Mouse (Mus musculus) forebrain, embryonic 12.5 days (tissue): ENCODE data around the gene Gm45837. TPM values are rescaled to one million over a fixed set of nuclear protein-coding genes. Genes with fewer than 3 reads are reported as not detected.

ENCODE experiments used
- ATAC-seq: fragments of 200-750 bp; cut with Nextera tagmentation; 2 replicates; pipeline ENCODE4 v1.8.0; 2017; ENCODE audit warnings: moderate TSS enrichment; ENCODE audit not compliant: low FRiP score
- H3K27ac ChIP-seq: fragments of 300-500 bp; sonication (generic); 2 replicates; pipeline ENCODE4 v1.5.1; 2016; ENCODE audit warnings: mild to moderate bottlenecking
- H3K27me3 ChIP-seq: fragments of 300-500 bp; sonication (generic); 2 replicates; pipeline ENCODE4 v1.6.1; 2016; ENCODE audit warnings: mild to moderate bottlenecking
- H3K36me3 ChIP-seq: fragments of 300-500 bp; sonication (generic); replicated peaks from 2 replicates; pipeline ENCODE4 v1.6.1; 2016; ENCODE audit warnings: mild to moderate bottlenecking
- H3K4me1 ChIP-seq: fragments of 300-500 bp; sonication (generic); 2 replicates; pipeline ENCODE4 v1.6.1; 2016
- H3K4me2 ChIP-seq: fragments of 300-500 bp; sonication (generic); 2 replicates; pipeline ENCODE4 v1.6.1; 2016; ENCODE audit warnings: mild to moderate bottlenecking, moderate library complexity
- H3K4me3 ChIP-seq: fragments of 300-500 bp; sonication (generic); replicated peaks from 2 replicates; pipeline ENCODE4 v1.5.1; 2016; ENCODE audit warnings: mild to moderate bottlenecking
- H3K9ac ChIP-seq: fragments of 300-500 bp; sonication (generic); 2 replicates; pipeline ENCODE4 v1.6.1; 2016; ENCODE audit warnings: mild to moderate bottlenecking
- H3K9me3 ChIP-seq: fragments of 300-500 bp; sonication (generic); 2 replicates; pipeline ENCODE4 v1.6.1; 2016
- WGBS: fragments of 180-500 bp; shearing (Covaris S2); methylation state at CpG from one replicate; pipeline ENCODE4 v1.1.7; 2016; 5-methylcytosine and 5-hydroxymethylcytosine counted together
- polyA plus RNA-seq: library from polyadenylated mRNA; unstranded; fragments of >200 nt; fragmentation: Nextera tagmentation; extraction: Ambion mirVana; gene quantifications from 2 replicates; pipeline ENCODE4 v1.2.1, GENCODE M21; 2016

Gene Gm45837
- polyA plus RNA-seq, 1 experiment from 2014 or later, result not detected

DNA sequence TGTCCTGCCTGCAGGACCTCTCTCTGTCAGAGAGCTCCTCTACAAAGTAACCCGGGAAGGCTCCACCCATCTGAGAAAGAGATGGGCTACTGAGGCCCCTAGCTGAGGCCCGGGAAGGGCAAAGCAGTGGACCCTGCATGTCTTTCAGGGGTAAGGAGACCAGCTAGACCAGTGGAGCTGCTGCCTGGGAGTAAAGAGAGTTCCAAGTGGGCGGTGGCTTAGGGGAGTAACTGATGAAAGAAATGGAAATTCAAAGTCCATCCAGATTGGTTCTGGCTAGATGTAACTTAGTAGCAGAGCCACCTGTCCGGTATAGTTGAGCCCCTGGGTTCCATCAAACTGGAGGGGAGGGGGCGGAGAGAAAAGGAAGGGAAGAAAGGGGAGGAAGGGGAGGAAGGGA is 123.7 kb downstream of the Gm45837 start:
- Histone ChIP-seq H3K4me1 (peaks cover 9% of the 10 kb centered on the region), H3K27ac (no peak overlapping the region), H3K9me3 (no peaks in the 10 kb centered on the region), H3K36me3 (no peaks in the 10 kb centered on the region), H3K27me3 (peaks cover 7% of the 10 kb centered on the region; the same call in 1 of the 2 replicates), H3K9ac (no peak overlapping the region), H3K4me2 (no peak overlapping the region), H3K4me3 (no peak overlapping the region)
- WGBS, result 32% methylated on average over 5 of the region's 5 CpGs
- no peak for ATAC-seq

GRCm38 (mm10) chr7:101535102-101535501 is 124.4 kb downstream of the Gm45837 start:
- H3K27me3 ChIP-seq, result peaks cover 7% of the 10 kb centered on the region; the same call in 1 of the 2 replicates
- no peak for ATAC-seq
- no peaks in the 10 kb centered on the region for H3K9me3 ChIP-seq
- H3K9ac ChIP-seq, result no peak overlapping the region
- 77% methylated on average over 10 of the region's 10 CpGs for WGBS
- no peaks in the 10 kb centered on the region for H3K36me3 ChIP-seq
- H3K4me2 ChIP-seq, result no peak overlapping the region
- no peak overlapping the region for H3K27ac ChIP-seq
- no peak overlapping the region for H3K4me3 ChIP-seq
- H3K4me1 ChIP-seq, result peaks cover 9% of the 10 kb centered on the region

DNA sequence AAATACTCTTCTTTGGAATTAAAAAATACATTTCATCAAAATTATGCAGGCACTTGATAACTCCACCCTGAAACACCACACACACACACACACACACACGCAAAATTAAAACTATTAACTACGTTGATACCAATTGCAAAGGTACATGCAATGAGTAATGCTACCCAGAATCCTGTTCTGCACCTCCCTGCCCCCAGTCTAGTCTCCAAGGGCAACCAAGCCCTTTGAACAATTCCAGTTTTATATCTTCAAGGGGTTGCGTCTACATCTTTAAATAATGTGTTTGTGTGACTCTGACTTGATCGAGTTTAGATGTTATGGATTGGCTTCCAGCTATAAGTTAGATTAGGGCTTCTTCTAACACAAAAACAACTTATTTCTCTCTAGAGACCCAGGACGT is 124.8 kb downstream of the Gm45837 start:
- no peak for ATAC-seq
- Histone ChIP-seq H3K27ac (no peak overlapping the region), H3K4me1 (peaks cover 9% of the 10 kb centered on the region), H3K4me2 (no peak overlapping the region), H3K9me3 (no peaks in the 10 kb centered on the region), H3K36me3 (no peaks in the 10 kb centered on the region), H3K27me3 (peaks cover 7% of the 10 kb centered on the region; the same call in 1 of the 2 replicates), H3K4me3 (no peak overlapping the region), H3K9ac (no peak overlapping the region)
- WGBS, result 76% methylated on average over 5 of the region's 5 CpGs

- WGBS, result 54% methylated on average over 8 of the region's 8 CpGs
- ATAC-seq, result no peak
- H3K9ac ChIP-seq, result no peak overlapping the region
Measured at GRCm38 (mm10) chr7:101537541-101537940, 126.9 kb downstream of the Gm45837 start.

DNA sequence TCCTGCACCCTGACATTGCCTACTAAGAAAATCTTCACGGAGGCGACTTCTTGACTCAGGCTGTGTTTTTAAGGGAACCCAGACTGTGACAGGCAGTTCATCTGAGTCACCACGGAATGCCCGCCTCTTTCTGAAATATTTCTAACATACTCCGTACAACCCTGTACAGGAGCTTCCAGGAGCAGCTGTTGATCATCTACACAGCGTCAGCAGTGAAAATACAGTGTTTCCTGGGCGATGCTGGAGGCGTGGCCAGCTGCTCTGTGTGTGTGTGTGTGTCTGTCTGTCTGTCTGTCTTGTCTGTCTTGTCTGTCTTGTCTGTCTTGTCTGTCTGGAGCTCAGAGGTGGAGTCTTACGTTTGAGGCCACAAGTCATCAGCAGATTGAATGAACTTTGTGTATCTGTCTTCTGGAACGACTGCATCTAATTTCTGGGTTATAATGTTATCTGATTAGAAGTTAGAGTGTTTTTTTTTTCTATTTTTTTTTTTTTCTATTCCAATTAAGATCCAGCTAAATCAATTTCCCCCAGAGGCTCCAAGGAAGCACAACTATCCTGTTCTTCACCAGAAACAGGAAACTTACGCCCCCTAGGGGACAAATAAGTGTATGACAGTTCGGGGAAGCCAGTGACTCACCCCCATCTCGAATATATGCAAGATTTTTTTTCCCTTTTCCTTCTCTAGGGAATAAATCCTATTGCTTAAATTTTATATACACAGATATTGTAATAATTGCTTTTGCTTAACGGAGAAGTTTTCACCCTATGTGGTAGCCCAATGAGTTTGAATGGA is 127.7 kb downstream of the Gm45837 start:
- WGBS, result 64% methylated on average over 14 of the region's 14 CpGs
- no peak overlapping the region for H3K27ac ChIP-seq
- H3K36me3 ChIP-seq, result no peaks in the 10 kb centered on the region
- peaks cover 13% of the 10 kb centered on the region; the same call in 1 of the 2 replicates for H3K27me3 ChIP-seq
- ATAC-seq, result no peak
- H3K4me3 ChIP-seq, result no peak overlapping the region
- H3K9me3 ChIP-seq, result no peaks in the 10 kb centered on the region
- peaks cover 9% of the 10 kb centered on the region for H3K4me1 ChIP-seq
- H3K4me2 ChIP-seq, result no peak overlapping the region
- no peak overlapping the region for H3K9ac ChIP-seq

More at GRCm38 (mm10) chr7:101537541-101537940, 126.9 kb downstream of the Gm45837 start:
- Histone ChIP-seq H3K36me3 (no peaks in the 10 kb centered on the region), H3K4me3 (no peak overlapping the region), H3K4me2 (no peak overlapping the region), H3K27me3 (peaks cover 7% of the 10 kb centered on the region; the same call in 1 of the 2 replicates), H3K4me1 (peaks cover 9% of the 10 kb centered on the region), H3K27ac (no peak overlapping the region), H3K9me3 (no peaks in the 10 kb centered on the region)

GRCm38 (mm10) chr7:101539774-101540173 is 129.1 kb downstream of the Gm45837 start:
- Histone ChIP-seq H3K9me3 (no peaks in the 10 kb centered on the region), H3K4me2 (no peak overlapping the region), H3K27ac (no peak overlapping the region), H3K36me3 (no peaks in the 10 kb centered on the region), H3K4me1 (peaks cover 7% of the 10 kb centered on the region), H3K9ac (no peak overlapping the region), H3K4me3 (no peak overlapping the region), H3K27me3 (0 out of 2 replicates have a peak, but pooled peaks cover 15% of the 10 kb centered on the region)
- no peak for ATAC-seq
- WGBS, result 43% methylated on average over 9 of the region's 9 CpGs

- H3K9me3 ChIP-seq, result no peaks in the 10 kb centered on the region
- no peak overlapping the region for H3K27ac ChIP-seq
- H3K4me1 ChIP-seq, result 0 out of 2 replicates have a peak, but pooled peaks cover 3% of the 10 kb centered on the region
- no peak overlapping the region for H3K4me3 ChIP-seq
- no peaks in the 10 kb centered on the region for H3K36me3 ChIP-seq
- no peak for ATAC-seq
- no peak overlapping the region for H3K9ac ChIP-seq
- 0 out of 2 replicates have a peak, but pooled peaks cover 15% of the 10 kb centered on the region for H3K27me3 ChIP-seq
- no peak overlapping the region for H3K4me2 ChIP-seq
- 80% methylated on average over 5 of the region's 5 CpGs for WGBS
Measured at GRCm38 (mm10) chr7:101540684-101541083, 130.0 kb downstream of the Gm45837 start.

GRCm38 (mm10) chr7:101541132-101541531 is 130.4 kb downstream of the Gm45837 start:
- Histone ChIP-seq H3K4me2 (no peak overlapping the region), H3K27me3 (0 out of 2 replicates have a peak, but pooled peaks cover 15% of the 10 kb centered on the region), H3K4me3 (no peak overlapping the region), H3K36me3 (no peaks in the 10 kb centered on the region), H3K4me1 (0 out of 2 replicates have a peak, but pooled peaks cover 3% of the 10 kb centered on the region), H3K27ac (no peak overlapping the region), H3K9ac (no peak overlapping the region), H3K9me3 (no peaks in the 10 kb centered on the region)
- peak; percentile 68; the same call in 1 of the 2 replicates for ATAC-seq
- 5% methylated on average over 11 of the region's 11 CpGs for WGBS

- no peak for ATAC-seq
Measured at GRCm38 (mm10) chr7:101541734-101542133, 131.0 kb downstream of the Gm45837 start.

DNA sequence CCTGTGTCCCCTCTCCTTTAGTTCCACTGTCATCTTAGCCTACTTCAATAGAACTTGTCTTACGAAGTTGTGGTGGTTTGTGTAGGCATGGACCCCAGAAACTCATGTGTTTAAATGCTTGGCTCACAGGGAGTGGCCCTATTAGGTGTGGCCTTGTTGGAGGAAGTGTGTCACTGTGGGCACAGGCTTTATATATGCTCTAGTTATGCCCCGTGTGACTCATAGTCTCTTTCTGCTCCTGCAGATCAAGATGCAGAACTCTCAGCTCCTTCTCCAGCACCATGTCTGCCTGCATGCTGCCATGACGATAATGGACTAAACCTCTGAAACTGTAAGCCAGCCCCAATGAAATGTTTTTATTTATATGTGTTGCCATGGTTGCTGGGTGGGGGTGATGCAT is 137.0 kb downstream of the Gm45837 start:
- Histone ChIP-seq H3K4me2 (no peak overlapping the region), H3K4me3 (no peak overlapping the region), H3K27me3 (0 out of 2 replicates have a peak, but pooled peaks cover 7% of the 10 kb centered on the region), H3K27ac (no peak overlapping the region), H3K9me3 (no peaks in the 10 kb centered on the region), H3K36me3 (no peaks in the 10 kb centered on the region), H3K4me1 (no peaks in the 10 kb centered on the region), H3K9ac (no peak overlapping the region)
- 88% methylated on average over 3 of the region's 3 CpGs for WGBS
- no peak for ATAC-seq

More at GRCm38 (mm10) chr7:101541734-101542133, 131.0 kb downstream of the Gm45837 start:
- H3K4me1 ChIP-seq, result 0 out of 2 replicates have a peak, but pooled peaks cover 3% of the 10 kb centered on the region
- no peak overlapping the region for H3K4me3 ChIP-seq
- H3K36me3 ChIP-seq, result no peaks in the 10 kb centered on the region
- no peak overlapping the region for H3K4me2 ChIP-seq
- WGBS, result 71% methylated on average over 10 of the region's 10 CpGs
- H3K27me3 ChIP-seq, result 0 out of 2 replicates have a peak, but pooled peaks cover 15% of the 10 kb centered on the region
- no peaks in the 10 kb centered on the region for H3K9me3 ChIP-seq
- H3K27ac ChIP-seq, result no peak overlapping the region
- H3K9ac ChIP-seq, result no peak overlapping the region

DNA sequence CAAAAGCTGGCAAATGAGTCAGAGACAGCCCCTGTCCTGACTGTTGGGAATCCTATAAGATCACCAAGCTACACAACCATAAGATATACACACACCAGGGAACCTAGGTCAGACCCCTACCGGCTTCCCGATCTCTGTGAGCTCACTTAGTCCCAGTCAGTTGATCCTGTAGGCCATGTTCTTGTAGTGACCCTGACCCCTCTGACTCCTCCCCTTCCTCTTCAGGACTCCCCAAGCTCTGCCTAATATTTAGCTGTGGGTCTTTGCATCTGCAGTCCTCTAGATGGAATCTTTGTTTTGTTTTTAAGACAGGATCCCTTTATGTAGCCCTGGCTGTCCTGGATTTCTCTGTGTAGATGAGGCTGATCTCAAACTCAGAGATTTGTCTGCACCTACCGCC is 138.6 kb downstream of the Gm45837 start:
- Histone ChIP-seq H3K27me3 (no peaks in the 10 kb centered on the region), H3K4me1 (no peaks in the 10 kb centered on the region), H3K9ac (no peak overlapping the region), H3K9me3 (no peaks in the 10 kb centered on the region), H3K4me3 (no peak overlapping the region), H3K27ac (no peak overlapping the region), H3K4me2 (no peak overlapping the region), H3K36me3 (no peaks in the 10 kb centered on the region)
- ATAC-seq, result no peak
- 77% methylated on average over 3 of the region's 3 CpGs for WGBS

DNA sequence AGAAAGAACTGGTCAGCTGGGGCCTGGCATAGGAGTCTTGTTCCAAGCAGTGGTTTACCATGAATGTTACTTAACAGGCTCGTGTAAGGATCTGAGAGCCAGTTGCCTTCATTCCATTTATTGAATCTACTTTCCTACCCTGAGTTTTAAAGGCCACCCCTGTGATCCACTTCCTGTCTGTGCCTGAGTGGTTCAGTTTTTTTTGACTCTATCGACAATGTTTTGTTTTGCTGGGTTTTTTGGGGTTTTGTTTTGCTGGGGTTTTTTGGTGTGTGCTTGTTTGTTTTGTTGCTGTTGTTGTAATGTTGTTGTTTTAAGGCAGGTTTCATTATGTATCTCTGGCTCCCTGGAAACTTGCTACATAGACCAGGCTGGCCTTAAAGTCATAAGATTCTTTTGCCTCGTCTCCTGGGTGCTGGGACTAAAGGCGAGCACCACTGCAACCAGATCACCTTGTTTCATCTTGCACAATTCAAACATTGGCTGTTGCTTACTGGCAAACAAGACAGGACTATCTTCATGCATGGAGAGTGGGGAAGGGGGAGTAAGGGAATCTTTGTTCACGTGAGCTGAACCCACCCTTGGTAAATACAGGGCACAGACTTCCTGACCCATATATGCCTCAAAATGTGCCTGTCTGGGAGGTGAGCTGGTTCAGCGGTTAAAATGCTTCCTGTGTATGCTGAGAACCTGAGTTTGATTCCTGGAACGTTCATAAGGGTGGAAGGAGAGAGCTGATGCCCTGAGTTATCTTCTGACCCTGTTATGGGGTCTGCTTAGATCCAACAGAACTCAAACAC is 140.2 kb downstream of the Gm45837 start:
- WGBS, result 78% methylated on average over 7 of the region's 7 CpGs
- H3K4me2 ChIP-seq, result no peak overlapping the region
- no peak overlapping the region for H3K9ac ChIP-seq
- H3K27me3 ChIP-seq, result no peaks in the 10 kb centered on the region
- no peaks in the 10 kb centered on the region for H3K4me1 ChIP-seq
- ATAC-seq, result no peak
- H3K36me3 ChIP-seq, result no peaks in the 10 kb centered on the region
- no peak overlapping the region for H3K4me3 ChIP-seq
- no peaks in the 10 kb centered on the region for H3K9me3 ChIP-seq
- no peak overlapping the region for H3K27ac ChIP-seq
